Mouse (Mus musculus) cerebellum, postnatal 10 days (tissue): ENCODE measurements around the gene Pax4.
A peak's percentile ranks its signal among the peaks of the same experiment; 100 is the strongest.

Source experiments
- DNase-seq, 2 experiments: peaks; one replicate each; pipeline ENCODE4 v3.0.0; 2021; ENCODE audit warnings: mixed read lengths in 2 of 2

Gene Pax4

GRCm38 (mm10) chr6:28396051-28396852 lies 52.9 kb downstream of the Pax4 start:
- peak in 1 of 2 experiments; percentile 7 for DNase-seq
